Mouse (Mus musculus) E14TG2a.4 (cell line): ENCODE data around the gene Zfp850.

Source experiments
- CTCF ChIP-seq: conservative IDR thresholded peaks from 2 replicates; pipeline ENCODE4 v1.5.1; 2014; ENCODE audit warnings: low read length
- NANOG ChIP-seq: IDR thresholded peaks from 2 replicates; pipeline ENCODE4 v1.6.1; 2014; ENCODE audit warnings: borderline replicate concordance, low read length, mixed read lengths
- POU5F1 ChIP-seq: IDR thresholded peaks from 2 replicates; pipeline ENCODE4 v1.6.1; 2014; ENCODE audit warnings: low read length, borderline replicate concordance

- TF ChIP-seq CTCF (no peak), POU5F1 (no peak), NANOG (no peak)
Measured at GRCm38 (mm10) chr7:28014445-28014810, 513 bp upstream of the Zfp850 start.
